Mouse (Mus musculus): ENCODE results near the gene Gm21680.
A peak's percentile ranks its signal among the peaks of the same experiment; 100 is the strongest.
"Not testable (repeated sequence)": the region's sequence is repeated elsewhere in the genome, so short reads cannot be mapped to it uniquely, and the experiment has no call there.

Gene Gm21680

GRCm38 (mm10) chr5:25972563-25972962 is at the start of gene Gm21680:
Gene Gm21680, minus strand, starts transcription at chr5:25972663.
- ATAC-seq (ENCODE audit: insufficient number of reproducible peaks, low FRiP score, low TSS enrichment): not testable (repeated sequence)

GRCm38 (mm10) chr5:26007697-26008096 is 35.2 kb upstream of the Gm21680 start:
- ATAC-seq (ENCODE audit: insufficient number of reproducible peaks, low FRiP score, low TSS enrichment): not testable (repeated sequence)

GRCm38 (mm10) chr5:26006937-26007695 is 34.7 kb upstream of the Gm21680 start:
- ATAC-seq (ENCODE audit: insufficient number of reproducible peaks, low FRiP score, low TSS enrichment): peak; percentile 95

GRCm38 (mm10) chr5:26004698-26005097 is 32.2 kb upstream of the Gm21680 start, which contains the start of gene Gm1979:
Gene Gm1979, minus strand, starts transcription at chr5:26004798.
- not testable (repeated sequence) for ATAC-seq (ENCODE audit: insufficient number of reproducible peaks, low FRiP score, low TSS enrichment)

- ATAC-seq (ENCODE audit: insufficient number of reproducible peaks, low FRiP score, low TSS enrichment): not testable (repeated sequence)
These were observed 16.1 kb upstream of the Gm21680 start, which contains the start of gene Gm21698 for GRCm38 (mm10) chr5:25988550-25988949. Gene Gm21698, minus strand, starts transcription at chr5:25988650.

GRCm38 (mm10) chr5:25957050-25957449 is 15.4 kb downstream of the Gm21680 start:
- ATAC-seq (ENCODE audit: insufficient number of reproducible peaks, low FRiP score, low TSS enrichment): peak; percentile 61

- peak; percentile 45; the same call in 1 of the 2 replicates for ATAC-seq (ENCODE audit: insufficient number of reproducible peaks, low FRiP score, low TSS enrichment)
These were observed 15.9 kb downstream of the Gm21680 start for GRCm38 (mm10) chr5:25956611-25957010.

GRCm38 (mm10) chr5:25954317-25954716 is 18.1 kb downstream of the Gm21680 start, which contains the start of gene Gm21671:
Gene Gm21671, minus strand, starts transcription at chr5:25954417.
- ATAC-seq (ENCODE audit: insufficient number of reproducible peaks, low FRiP score, low TSS enrichment): not testable (repeated sequence)

GRCm38 (mm10) chr5:25945391-25945790 is 27.1 kb downstream of the Gm21680 start:
- ATAC-seq (ENCODE audit: insufficient number of reproducible peaks, low FRiP score, low TSS enrichment): not testable (repeated sequence)

GRCm38 (mm10) chr5:25942281-25942680 is 30.2 kb downstream of the Gm21680 start, which contains the start of gene Gm21663:
Gene Gm21663, minus strand, starts transcription at chr5:25942381.
- ATAC-seq (ENCODE audit: insufficient number of reproducible peaks, low FRiP score, low TSS enrichment): not testable (repeated sequence)

Measured in cerebellum, adult (tissue).